Mouse (Mus musculus) MEL (cell line): ENCODE measurements around the gene Ldlrad2. TPM values are rescaled to one million over a fixed set of nuclear protein-coding genes. Genes with fewer than 3 reads are reported as not detected.

Experiments used
- DNase-seq: peaks from one replicate; pipeline ENCODE4 v3.0.0; 2011; ENCODE audit warnings: low read depth, low spot score
- H3K27ac ChIP-seq: 2 replicates; pipeline ENCODE4 v1.5.1; 2012; ENCODE audit warnings: low read depth, mild to moderate bottlenecking, control low read depth, low read length, moderate library complexity; ENCODE audit not compliant: control insufficient read depth
- H3K27me3 ChIP-seq, 2 experiments: fragments of 150-350 bp in 1 of 2; sonication (generic) in 1 of 2; 2 replicates each; pipeline ENCODE4 v1.6.1; 2012; ENCODE audit warnings: low read length in 2 of 2, mild to moderate bottlenecking in 2 of 2, improper control_type of control experiment in 1 of 2, moderate library complexity in 1 of 2; ENCODE audit not compliant: insufficient read depth in 2 of 2, control insufficient read depth in 1 of 2
- H3K36me3 ChIP-seq, 2 experiments: 2 replicates each; pipeline ENCODE4 v1.6.1; 2012 to 2014; ENCODE audit warnings: low read length in 2 of 2, improper control_type of control experiment in 1 of 2, inconsistent platforms in 1 of 2, mild to moderate bottlenecking in 1 of 2; ENCODE audit not compliant: insufficient read depth in 2 of 2, control insufficient read depth in 1 of 2
- H3K4me1 ChIP-seq, 2 experiments: fragments of 150-350 bp in 1 of 2; sonication (generic) in 1 of 2; 2 replicates each; pipeline ENCODE4 v1.6.1; 2012; ENCODE audit warnings: low read length in 2 of 2, improper control_type of control experiment in 1 of 2, mild to moderate bottlenecking in 1 of 2; ENCODE audit not compliant: insufficient read depth in 2 of 2, control insufficient read depth in 1 of 2
- H3K4me3 ChIP-seq, 2 experiments: fragments of 150-350 bp in 1 of 2; sonication (generic) in 1 of 2; 2 replicates each; pipeline ENCODE4 v1.5.1; 2012; ENCODE audit warnings: low read depth in 2 of 2, low read length in 2 of 2, mild to moderate bottlenecking in 2 of 2, moderate library complexity in 2 of 2, control low read depth in 1 of 2, improper control_type of control experiment in 1 of 2; ENCODE audit not compliant: control insufficient read depth in 1 of 2, insufficient read depth in 1 of 2
- H3K79me2 ChIP-seq: 2 replicates; pipeline ENCODE4 v1.6.1; 2012; ENCODE audit warnings: mild to moderate bottlenecking, low read length, moderate library complexity; ENCODE audit not compliant: control insufficient read depth, poor library complexity, insufficient read depth
- H3K9ac ChIP-seq: 2 replicates; pipeline ENCODE4 v1.6.1; 2012; ENCODE audit warnings: low read depth, mild to moderate bottlenecking, control low read depth, low read length, moderate library complexity; ENCODE audit not compliant: control insufficient read depth, poor library complexity, severe bottlenecking
- H3K9me3 ChIP-seq: fragments of 150-350 bp; sonication (generic); replicated peaks from 2 replicates; pipeline ENCODE4 v1.6.1; 2012; ENCODE audit warnings: mild to moderate bottlenecking, low read length, improper control_type of control experiment, moderate library complexity; ENCODE audit not compliant: insufficient read depth
- BHLHE40 ChIP-seq: IDR thresholded peaks from 2 replicates; pipeline ENCODE4 v1.6.1; 2012; ENCODE audit warnings: low read depth, mild to moderate bottlenecking, inconsistent platforms, low read length, improper control_type of control experiment, borderline replicate concordance
- CHD2 ChIP-seq: IDR thresholded peaks from 2 replicates; pipeline ENCODE4 v1.6.1; 2011; ENCODE audit warnings: low read length, improper control_type of control experiment
- CTCF ChIP-seq, 3 experiments: IDR thresholded peaks in 2 of 3; conservative IDR thresholded peaks in 1 of 3; 2 replicates each; pipeline ENCODE4 v1.5.1; 2011 to 2012; ENCODE audit warnings: low read length in 3 of 3, low read depth in 2 of 3, mild to moderate bottlenecking in 2 of 3, improper control_type of control experiment in 1 of 3, inconsistent platforms in 1 of 3, mixed read lengths in 1 of 3, moderate library complexity in 1 of 3; ENCODE audit not compliant: control insufficient read depth in 1 of 3, insufficient read depth in 1 of 3, poor library complexity in 1 of 3, severe bottlenecking in 1 of 3
- EP300 ChIP-seq, 2 experiments: IDR thresholded peaks; 2 replicates each; pipeline ENCODE4 v1.6.1; 2011; ENCODE audit warnings: improper control_type of control experiment in 2 of 2, low read length in 2 of 2, low read depth in 1 of 2, mild to moderate bottlenecking in 1 of 2
- GABPA ChIP-seq: IDR thresholded peaks from 2 replicates; pipeline ENCODE4 v1.6.1; 2012; ENCODE audit warnings: low read depth, mild to moderate bottlenecking, inconsistent platforms, low read length, improper control_type of control experiment, moderate library complexity
- GATA1 ChIP-seq: IDR thresholded peaks from 2 replicates; pipeline ENCODE4 v1.6.1; 2011; ENCODE audit warnings: low read depth, low read length, improper control_type of control experiment
- MAFK ChIP-seq: IDR thresholded peaks from 2 replicates; pipeline ENCODE4 v1.6.1; 2011; ENCODE audit warnings: low read depth, mild to moderate bottlenecking, low read length, improper control_type of control experiment, borderline replicate concordance
- MYC ChIP-seq: IDR thresholded peaks from 2 replicates; pipeline ENCODE4 v1.6.1; 2011; ENCODE audit warnings: low read depth, mild to moderate bottlenecking, low read length, improper control_type of control experiment, moderate library complexity
- NRF1 ChIP-seq: IDR thresholded peaks from 2 replicates; pipeline ENCODE4 v1.6.1; 2014; ENCODE audit warnings: low read depth, mild to moderate bottlenecking, inconsistent platforms, low read length, improper control_type of control experiment, moderate library complexity; ENCODE audit not compliant: poor library complexity, insufficient read depth, severe bottlenecking
- POLR2AphosphoS2 ChIP-seq: IDR thresholded peaks from 2 replicates; pipeline ENCODE4 v1.6.1; 2011; ENCODE audit warnings: low read length, improper control_type of control experiment
- TBP ChIP-seq: IDR thresholded peaks from 2 replicates; pipeline ENCODE4 v1.8.0; 2011; ENCODE audit warnings: low read depth, low read length, improper control_type of control experiment
- TCF12 ChIP-seq: IDR thresholded peaks from 2 replicates; pipeline ENCODE4 v1.6.1; 2014; ENCODE audit warnings: low read depth, mild to moderate bottlenecking, inconsistent platforms, low read length, improper control_type of control experiment, moderate library complexity
- USF1 ChIP-seq: IDR thresholded peaks from 2 replicates; pipeline ENCODE4 v1.6.1; 2014; ENCODE audit warnings: low read depth, mild to moderate bottlenecking, inconsistent platforms, low read length, improper control_type of control experiment, moderate library complexity
- ZNF384 ChIP-seq: IDR thresholded peaks from 2 replicates; pipeline ENCODE4 v1.6.1; 2012; ENCODE audit warnings: low read depth, mild to moderate bottlenecking, inconsistent platforms, low read length, improper control_type of control experiment
- polyA plus RNA-seq, 2 experiments: library from polyadenylated mRNA; stranded (reverse) in 1 of 2; unstranded in 1 of 2; fragments of >175 nt in 1 of 2; fragments of >200 nt in 1 of 2; gene quantifications; 2 replicates each; pipeline versions ENCODE4 v1.2.1 to v1.2.4; 2012; ENCODE audit warnings: low replicate concordance in 2 of 2, low read depth in 1 of 2; ENCODE audit not compliant: insufficient read length in 2 of 2, insufficient read depth in 1 of 2, missing spikeins in 1 of 2
- total RNA-seq: library from RNA; depleted of rRNA; stranded (reverse); fragments of 300-350 nt; gene quantifications from 2 replicates; pipeline ENCODE4 v1.2.3, GENCODE M21; 2012; rRNA removed

Ldlrad2 gene
- total RNA-seq (not detected in 2 replicates), polyA plus RNA-seq (not detected)

DNA sequence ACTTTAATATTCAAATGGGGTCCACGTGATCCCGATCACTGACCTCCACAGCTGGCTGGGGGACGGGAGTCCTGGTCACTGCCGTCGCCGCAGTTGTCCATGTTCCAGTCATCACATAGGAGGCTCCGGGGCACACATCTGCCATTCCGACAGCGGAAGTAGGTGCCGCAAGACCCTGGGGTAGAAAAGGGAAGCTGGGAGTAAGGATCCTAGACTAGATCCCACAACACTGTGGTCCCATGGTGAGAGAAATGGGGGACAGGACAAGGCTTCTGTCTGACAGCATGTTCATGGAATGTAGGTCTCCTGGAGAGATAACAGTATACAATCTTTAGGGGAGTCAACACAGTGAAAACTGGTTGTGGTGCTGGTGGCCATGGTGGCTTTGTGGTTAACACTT is at the start of gene Ldlrad2:
Gene Ldlrad2, minus strand, starts transcription at position 101 of the 400 bp plus-strand sequence.
- H3K27me3 ChIP-seq: no peaks in the 10 kb centered on the region; a peak in 1 of 4 replicates
- H3K9ac ChIP-seq: no peak within 1 kb of the TSS
- H3K27ac ChIP-seq: no peak within 1 kb of the TSS
- no peaks in the 10 kb centered on the region for H3K4me1 ChIP-seq
- H3K79me2 ChIP-seq: no peaks in the 10 kb centered on the region
- no peaks in the 10 kb centered on the region for H3K36me3 ChIP-seq
- no peaks in the 10 kb centered on the region for H3K9me3 ChIP-seq
- no peak for DNase-seq
- no peak for TF ChIP-seq GATA1
- TF ChIP-seq CHD2: no peak
- no peak for TF ChIP-seq TCF12
- no peak for TF ChIP-seq MAFK
- no peak for TF ChIP-seq MYC
- no peak for TF ChIP-seq USF1
- no peak for TF ChIP-seq TBP
- TF ChIP-seq ZNF384: no peak
- H3K4me3 ChIP-seq: no peak within 1 kb of the TSS

DNA sequence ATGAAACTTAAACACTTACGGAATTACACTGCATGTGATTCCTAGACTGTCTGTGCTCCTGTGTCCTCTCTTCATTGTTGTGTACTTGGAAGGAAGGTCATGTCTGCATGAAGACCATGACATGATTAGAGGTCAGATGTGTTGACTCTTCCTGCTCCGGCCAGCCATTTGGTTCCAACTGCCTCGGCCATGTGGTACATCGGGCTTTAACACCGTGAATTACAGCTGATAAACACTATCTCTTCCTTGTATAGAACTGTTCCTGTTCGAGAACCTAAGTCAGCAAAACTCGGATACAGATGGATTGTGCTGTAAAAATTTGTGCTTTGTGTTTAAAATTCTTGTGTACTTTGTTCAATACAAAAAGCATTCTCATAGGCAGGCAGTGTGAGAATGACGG is 48.5 kb upstream of the Ldlrad2 start:
- H3K27ac ChIP-seq: no peak overlapping the region
- no peak for DNase-seq
- no peaks in the 10 kb centered on the region for H3K9me3 ChIP-seq
- no peaks in the 10 kb centered on the region for H3K4me1 ChIP-seq
- no peak overlapping the region for H3K4me3 ChIP-seq
- H3K9ac ChIP-seq: no peak overlapping the region
- H3K36me3 ChIP-seq: peaks cover 0 to 24% of the 10 kb centered on the region in 2 experiments; a peak in 2 of 4 replicates
- TF ChIP-seq POLR2AphosphoS2: no peak
- no peak for TF ChIP-seq BHLHE40
- TF ChIP-seq GATA1: no peak
- no peak for TF ChIP-seq USF1
- no peak for TF ChIP-seq GABPA
- no peaks in the 10 kb centered on the region for H3K79me2 ChIP-seq
- no peaks in the 10 kb centered on the region for H3K27me3 ChIP-seq

DNA sequence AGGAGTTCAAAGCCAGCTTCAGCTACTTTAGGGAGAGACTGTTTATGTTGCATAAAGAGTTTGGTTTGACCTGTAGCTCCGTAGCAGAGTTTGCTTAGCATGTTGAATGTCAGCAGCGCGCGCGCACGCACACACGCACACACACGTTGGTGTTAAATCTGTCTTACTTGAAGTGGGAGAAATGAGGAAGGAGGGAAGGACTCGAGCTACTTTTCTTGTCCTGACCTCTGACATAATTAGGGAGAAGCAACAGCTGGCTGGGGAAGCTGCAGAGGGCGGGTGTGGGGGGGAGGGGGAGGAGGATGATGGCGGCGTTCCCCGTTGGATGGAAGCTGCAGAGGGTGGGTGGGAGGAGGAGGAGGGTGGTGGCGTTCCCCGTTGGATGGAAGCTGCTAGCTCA is 35.9 kb upstream of the Ldlrad2 start:
- Histone ChIP-seq H3K27me3 (no peaks in the 10 kb centered on the region), H3K9ac (no peak overlapping the region), H3K4me1 (no peaks in the 10 kb centered on the region), H3K36me3 (peaks cover 0 to 6% of the 10 kb centered on the region in 2 experiments; a peak in 2 of 4 replicates), H3K4me3 (no peak overlapping the region), H3K27ac (no peak overlapping the region), H3K79me2 (no peaks in the 10 kb centered on the region), H3K9me3 (no peaks in the 10 kb centered on the region)
- no peak for TF ChIP-seq TCF12
- TF ChIP-seq CTCF (IDR thresholded peaks at IDR 0.05 in 2 of 3, conservative IDR thresholded peaks at IDR 0.05 in 1 of 3; ENCODE audit: control insufficient read depth in 1 of 3, insufficient read depth in 1 of 3, low read depth in 2 of 3, low read length in 3 of 3, poor library complexity in 1 of 3, severe bottlenecking in 1 of 3): no peak
- TF ChIP-seq NRF1: no peak
- TF ChIP-seq GATA1: no peak
- TF ChIP-seq EP300 (IDR thresholded peaks at IDR 0.05; ENCODE audit: low read depth in 1 of 2, low read length in 2 of 2): no peak
- DNase-seq: no peak
